Mouse (Mus musculus) CH12.LX (cell line): ENCODE measurements around the gene Mmp24. TPM values are rescaled to one million over a fixed set of nuclear protein-coding genes. Genes with fewer than 3 reads are reported as not detected.

ENCODE experiments used
- DNase-seq: peaks from one replicate; pipeline ENCODE4 v3.0.0-alpha.2; 2013; ENCODE audit errors: extremely low read depth
- H3K27ac ChIP-seq: 2 replicates; pipeline ENCODE4 v1.5.1; 2012; ENCODE audit warnings: low read depth, mild to moderate bottlenecking, control low read depth, moderate library complexity; ENCODE audit not compliant: insufficient read depth
- H3K27me3 ChIP-seq: replicated peaks from 2 replicates; pipeline ENCODE3; 2012; ENCODE audit warnings: inconsistent platforms
- H3K36me3 ChIP-seq, 2 experiments: replicated peaks in 1 of 2; 2 replicates each; pipeline versions ENCODE3 to v1.6.1; 2012; ENCODE audit warnings: inconsistent platforms in 1 of 2, low read length in 1 of 2, mild to moderate bottlenecking in 1 of 2, mixed read lengths in 1 of 2, moderate library complexity in 1 of 2; ENCODE audit not compliant: control insufficient read depth in 1 of 2, insufficient read depth in 1 of 2
- H3K4me1 ChIP-seq, 2 experiments: 2 replicates each; pipeline ENCODE4 v1.6.1; 2012; ENCODE audit warnings: inconsistent platforms in 1 of 2, moderate library complexity in 1 of 2; ENCODE audit not compliant: insufficient read depth in 2 of 2, control insufficient read depth in 1 of 2
- H3K4me2 ChIP-seq: 2 replicates; pipeline ENCODE4 v1.6.1; 2012; ENCODE audit warnings: low read depth, mild to moderate bottlenecking, control low read depth; ENCODE audit not compliant: poor library complexity, insufficient read depth, severe bottlenecking
- H3K4me3 ChIP-seq, 3 experiments: fragments of 150-350 bp in 1 of 3; sonication (generic) in 1 of 3; replicated peaks in 1 of 3; 2 replicates each; pipeline versions ENCODE3 to v1.5.1; 2011 to 2012; ENCODE audit warnings: low read depth in 2 of 3, low read length in 2 of 3, mild to moderate bottlenecking in 2 of 3, moderate library complexity in 2 of 3, control low read depth in 1 of 3, improper control_type of control experiment in 1 of 3, inconsistent platforms in 1 of 3, mixed read lengths in 1 of 3; ENCODE audit not compliant: poor library complexity in 1 of 3
- H3K79me2 ChIP-seq: replicated peaks from 2 replicates; pipeline ENCODE4 v1.6.1; 2012; ENCODE audit warnings: mild to moderate bottlenecking, moderate library complexity; ENCODE audit not compliant: control insufficient read depth, poor library complexity, insufficient read depth, severe bottlenecking; ENCODE audit errors: extremely low read depth
- H3K9ac ChIP-seq: 2 replicates; pipeline ENCODE4 v1.6.1; 2012; ENCODE audit warnings: low read depth, mild to moderate bottlenecking, control low read depth, moderate library complexity; ENCODE audit not compliant: insufficient read depth
- H3K9me3 ChIP-seq: replicated peaks from 2 replicates; pipeline ENCODE3; 2012; ENCODE audit warnings: low read length, inconsistent platforms, mixed read lengths
- BHLHE40 ChIP-seq: IDR thresholded peaks from 2 replicates; pipeline ENCODE4 v1.6.1; 2011; ENCODE audit warnings: mild to moderate bottlenecking, low read depth, low read length, improper control_type of control experiment
- CHD2 ChIP-seq: IDR thresholded peaks from 2 replicates; pipeline ENCODE4 v1.6.1; 2011; ENCODE audit warnings: low read length, improper control_type of control experiment
- E2F4 ChIP-seq: IDR thresholded peaks from 2 replicates; pipeline ENCODE4 v1.6.1; 2011; ENCODE audit warnings: low read depth, low read length, improper control_type of control experiment; ENCODE audit not compliant: insufficient replicate concordance
- ELF1 ChIP-seq: IDR thresholded peaks from 2 replicates; pipeline ENCODE4 v1.6.1; 2014; ENCODE audit warnings: low read depth, mild to moderate bottlenecking, inconsistent platforms, low read length, improper control_type of control experiment
- EP300 ChIP-seq: IDR thresholded peaks from 2 replicates; pipeline ENCODE4 v1.6.1; 2011; ENCODE audit warnings: low read length, improper control_type of control experiment
- ETS1 ChIP-seq: conservative IDR thresholded peaks from 2 replicates; pipeline ENCODE4 v1.6.1; 2012; ENCODE audit warnings: low read depth, mild to moderate bottlenecking, inconsistent platforms, low read length, improper control_type of control experiment, moderate library complexity
- GABPA ChIP-seq: IDR thresholded peaks from 2 replicates; pipeline ENCODE4 v1.6.1; 2012; ENCODE audit warnings: low read depth, low read length, improper control_type of control experiment, inconsistent platforms; ENCODE audit not compliant: insufficient replicate concordance
- JUN ChIP-seq: IDR thresholded peaks from 2 replicates; pipeline ENCODE4 v1.6.1; 2011; ENCODE audit warnings: low read depth, mild to moderate bottlenecking, low read length, improper control_type of control experiment, moderate library complexity; ENCODE audit not compliant: insufficient read depth
- MAFK ChIP-seq: IDR thresholded peaks from 2 replicates; pipeline ENCODE4 v1.6.1; 2011; ENCODE audit warnings: low read length, improper control_type of control experiment; ENCODE audit not compliant: insufficient replicate concordance
- MAZ ChIP-seq: IDR thresholded peaks from 2 replicates; pipeline ENCODE4 v1.6.1; 2012; ENCODE audit warnings: low read depth, mild to moderate bottlenecking, inconsistent platforms, low read length, improper control_type of control experiment, moderate library complexity
- MEF2A ChIP-seq: IDR thresholded peaks from 2 replicates; pipeline ENCODE4 v1.6.1; 2014; ENCODE audit warnings: low read depth, mild to moderate bottlenecking, inconsistent platforms, low read length, improper control_type of control experiment, borderline replicate concordance
- NELFE ChIP-seq: IDR thresholded peaks from 2 replicates; pipeline ENCODE4 v1.6.1; 2011; ENCODE audit warnings: low read depth, low read length, improper control_type of control experiment
- PAX5 ChIP-seq: IDR thresholded peaks from 2 replicates; pipeline ENCODE4 v1.6.1; 2012; ENCODE audit warnings: low read length, inconsistent platforms, mixed read lengths
- RAD21 ChIP-seq: IDR thresholded peaks from 2 replicates; pipeline ENCODE4 v1.6.1; 2011; ENCODE audit warnings: low read depth, mild to moderate bottlenecking, low read length, improper control_type of control experiment, moderate library complexity
- UBTF ChIP-seq: IDR thresholded peaks from 2 replicates; pipeline ENCODE4 v1.6.1; 2012; ENCODE audit warnings: low read depth, mild to moderate bottlenecking, inconsistent platforms, low read length, improper control_type of control experiment, moderate library complexity
- USF1 ChIP-seq: IDR thresholded peaks from 2 replicates; pipeline ENCODE4 v1.6.1; 2014; ENCODE audit warnings: low read depth, mild to moderate bottlenecking, inconsistent platforms, low read length, improper control_type of control experiment
- USF2 ChIP-seq: conservative IDR thresholded peaks from 2 replicates; pipeline ENCODE4 v1.6.1; 2011; ENCODE audit warnings: low read depth, low read length, improper control_type of control experiment
- ZC3H11A ChIP-seq: IDR thresholded peaks from 2 replicates; pipeline ENCODE4 v1.6.1; 2012; ENCODE audit warnings: low read depth, mild to moderate bottlenecking, inconsistent platforms, low read length, improper control_type of control experiment
- ZKSCAN1 ChIP-seq: IDR thresholded peaks from 2 replicates; pipeline ENCODE4 v1.6.1; 2012; ENCODE audit warnings: low read depth, inconsistent platforms, low read length, improper control_type of control experiment, borderline replicate concordance
- ZNF384 ChIP-seq: IDR thresholded peaks from 2 replicates; pipeline ENCODE4 v1.6.1; 2012; ENCODE audit warnings: low read depth, low read length, improper control_type of control experiment, inconsistent platforms
- dilution Hi-C: fragments of 300-500 bp; cut with MboI; formaldehyde crosslinking; loops from 2 replicates; pipeline ENCODE4 v1.14.3; 2020; ENCODE audit warnings: low sequenced_read_pairs; ENCODE audit not compliant: extremely low pct_unique_long_range_greater_than_20kb, extremely low pct_ligation_motif_present
- in situ Hi-C: fragments of 300-500 bp; cut with MboI; formaldehyde crosslinking; loops from 3 replicates; pipeline ENCODE4 v1.14.3; 2019; ENCODE audit warnings: low sequenced_read_pairs, low pct_ligation_motif_present, low pct_unique_long_range_greater_than_20kb, mixed read lengths
- polyA plus RNA-seq: library from polyadenylated mRNA; unstranded; fragments of >175 nt; gene quantifications from 2 replicates; pipeline ENCODE4 v1.2.1, GENCODE M21; 2012; ENCODE audit warnings: low read depth; ENCODE audit not compliant: insufficient read length
- total RNA-seq, 2 experiments: library from RNA; depleted of rRNA; stranded (reverse); fragments of 300-350 nt in 1 of 2; fragments of >200 nt in 1 of 2; gene quantifications; 2 replicates each; pipeline ENCODE4 v1.2.3; 2012 to 2014

Mmp24 gene
- total and polyA plus RNA-seq, 3 experiments = 0.42 TPM; not detected in 2

- peaks cover 2 to 3% of the 10 kb centered on the region in 2 experiments; a peak in 2 of 4 replicates for H3K4me1 ChIP-seq
- no peak for TF ChIP-seq ELF1
- no peak for TF ChIP-seq ZC3H11A
- no peak for TF ChIP-seq ETS1
- TF ChIP-seq BHLHE40 = no peak
- TF ChIP-seq CHD2 = no peak
- TF ChIP-seq MAFK = no peak
- H3K79me2 ChIP-seq = no peaks in the 10 kb centered on the region
- no peaks in the 10 kb centered on the region for H3K9me3 ChIP-seq
- no peak for DNase-seq
- dilution Hi-C loops = no loop called here
- H3K36me3 ChIP-seq = no peaks in the 10 kb centered on the region
- in situ Hi-C loops = no loop called here
- H3K27me3 ChIP-seq = peaks cover 47% of the 10 kb centered on the region
- H3K4me3 ChIP-seq = no peak overlapping the region
- H3K9ac ChIP-seq = no peak overlapping the region
- peak overlapping the region; percentile 18; the same call in 1 of the 2 replicates for H3K4me2 ChIP-seq
- H3K27ac ChIP-seq = no peak overlapping the region
Observed at GRCm38 (mm10) chr2:155792899-155793298, 17.8 kb downstream of the Mmp24 start.

GRCm38 (mm10) chr2:155794674-155795445, 19.7 kb downstream of the Mmp24 start:
- Histone ChIP-seq H3K4me1 (peaks cover 2 to 3% of the 10 kb centered on the region in 2 experiments; a peak in 2 of 4 replicates), H3K4me3 (no peak overlapping the region)
- TF ChIP-seq ZC3H11A = no peak
- TF ChIP-seq JUN = no peak
- no peak for TF ChIP-seq USF1
- TF ChIP-seq MAZ = no peak
- no peak for TF ChIP-seq USF2
- TF ChIP-seq EP300 = no peak
- no peak for TF ChIP-seq ELF1
- no peak for TF ChIP-seq UBTF
- TF ChIP-seq GABPA = no peak
- no peak for TF ChIP-seq PAX5
- TF ChIP-seq E2F4 = no peak
- TF ChIP-seq RAD21 = no peak
- no peak for TF ChIP-seq NELFE
- no peak for TF ChIP-seq MEF2A
- no peak for TF ChIP-seq ZKSCAN1
- TF ChIP-seq ZNF384 = no peak
- TF ChIP-seq, all 38 proteins: peak for 0
- Histone ChIP-seq H3K9ac (no peak overlapping the region), H3K36me3 (no peaks in the 10 kb centered on the region), H3K27me3 (peaks cover 48% of the 10 kb centered on the region), H3K27ac (no peak overlapping the region), H3K79me2 (no peaks in the 10 kb centered on the region), H3K4me2 (no peak overlapping the region), H3K9me3 (no peaks in the 10 kb centered on the region)
- no peak for DNase-seq
- dilution Hi-C loops = no loop called here
- in situ Hi-C loops = no loop called here
